Mouse (Mus musculus): ENCODE data around the gene Hdgfl2. TPM values are rescaled to one million over a fixed set of nuclear protein-coding genes. Genes with fewer than 3 reads are reported as not detected.

Gene Hdgfl2
- polyA plus RNA-seq, 1 experiment from 2014 or later, result 129 TPM

DNA sequence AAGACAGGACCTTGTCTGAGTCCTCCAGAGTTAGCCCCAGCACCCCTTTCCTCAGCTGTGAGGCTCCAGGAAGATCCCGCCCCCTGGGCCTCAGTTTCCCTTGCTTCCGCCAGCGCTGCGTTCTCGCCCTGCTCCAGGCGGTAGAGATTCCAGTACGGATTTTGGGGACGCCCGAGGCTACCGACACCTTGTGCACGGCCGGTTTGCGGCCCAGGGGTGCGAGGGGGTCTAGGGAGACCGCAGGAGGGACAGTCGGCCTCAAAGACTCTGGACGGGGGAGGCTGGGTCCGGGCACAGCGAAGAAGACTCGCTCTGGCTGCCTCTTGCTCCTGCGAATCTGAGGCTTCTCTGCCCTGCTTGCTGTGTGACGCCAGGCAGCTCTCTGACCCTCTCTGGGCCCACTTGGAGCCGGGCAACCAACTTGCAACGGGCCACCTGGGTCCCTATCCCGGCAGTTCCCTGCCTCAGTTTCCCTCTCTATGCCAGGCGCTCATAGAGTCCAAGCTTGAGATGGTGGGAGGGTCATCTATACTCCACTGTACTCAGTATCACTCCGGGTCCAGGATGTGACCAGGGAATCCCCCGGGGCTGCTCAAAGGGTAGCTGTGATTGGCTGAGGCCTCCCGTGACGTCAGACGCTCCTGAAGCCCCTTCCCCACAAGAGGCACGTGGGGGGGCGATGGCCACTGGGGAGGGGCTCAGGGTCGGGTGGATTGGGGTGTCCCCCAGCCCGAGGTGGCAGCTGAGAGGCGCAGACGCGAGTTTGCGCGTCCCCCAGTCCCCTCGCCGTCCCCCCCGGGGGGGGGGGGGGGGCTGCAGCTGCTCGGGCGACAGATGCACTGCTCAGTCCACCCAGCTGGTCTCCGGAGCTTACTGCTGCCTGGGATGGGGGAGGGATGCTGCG lies 62.5 kb downstream of the Hdgfl2 start:
- H3K4me2 ChIP-seq (replicated peaks; ENCODE audit: low read depth, low read length), result peak overlapping the region; percentile 63
- under 1% methylated on average over 44 of the region's 47 CpGs for WGBS
- ATAC-seq (ENCODE audit: low FRiP score, low TSS enrichment), result no peak

DNA sequence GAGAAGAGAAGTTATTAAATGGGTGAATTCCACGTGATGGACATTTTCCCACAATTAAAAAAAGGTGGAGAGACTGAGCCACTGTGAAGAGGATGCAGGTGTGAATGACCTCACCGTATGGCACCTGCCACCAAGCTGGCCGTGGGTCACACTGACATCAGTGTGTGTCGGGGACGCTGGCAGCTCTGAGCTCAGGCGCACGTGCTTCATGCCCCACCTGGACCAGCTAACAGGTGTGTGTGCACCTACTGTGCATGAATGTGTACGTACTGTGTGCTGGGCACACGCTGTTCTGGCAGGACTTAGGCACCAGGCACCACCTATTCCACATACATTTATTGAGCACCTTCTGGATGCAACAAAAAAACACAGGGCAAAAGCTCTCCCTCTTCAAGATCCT lies 65.1 kb downstream of the Hdgfl2 start:
- H3K36me3 ChIP-seq (ENCODE audit: insufficient read depth, low read length), result no peaks in the 10 kb centered on the region
- H3K27me3 ChIP-seq (ENCODE audit: insufficient read depth, low read length), result peaks cover 94% of the 10 kb centered on the region
- H3K9me3 ChIP-seq (ENCODE audit: low read length), result no peaks in the 10 kb centered on the region
- whole genome bisulfite sequencing, result 76% methylated on average over 9 of the region's 9 CpGs
- no peak overlapping the region for H3K9ac ChIP-seq (replicated peaks; ENCODE audit: low read length)
- no peak overlapping the region for H3K4me2 ChIP-seq (replicated peaks; ENCODE audit: low read depth, low read length)
- H3K27ac ChIP-seq (ENCODE audit: low read length), result no peak overlapping the region
- peaks cover 17% of the 10 kb centered on the region for H3K4me1 ChIP-seq (ENCODE audit: insufficient read depth, low read length)
- ATAC-seq (ENCODE audit: low FRiP score, low TSS enrichment), result no peak
- H3K4me3 ChIP-seq (ENCODE audit: low read length), result no peak overlapping the region

More for the DNA sequence above, 62.5 kb downstream of the Hdgfl2 start:
- H3K4me3 ChIP-seq (ENCODE audit: low read length), result peak overlapping the region; percentile 43
- no peaks in the 10 kb centered on the region for H3K9me3 ChIP-seq (ENCODE audit: low read length)
- peak overlapping the region; percentile 47 for H3K9ac ChIP-seq (replicated peaks; ENCODE audit: low read length)
- no peaks in the 10 kb centered on the region for H3K36me3 ChIP-seq (ENCODE audit: insufficient read depth, low read length)
- peaks cover 77% of the 10 kb centered on the region for H3K27me3 ChIP-seq (ENCODE audit: insufficient read depth, low read length)
- peaks cover 29% of the 10 kb centered on the region for H3K4me1 ChIP-seq (ENCODE audit: insufficient read depth, low read length)
- no peak overlapping the region for H3K27ac ChIP-seq (ENCODE audit: low read length)

DNA sequence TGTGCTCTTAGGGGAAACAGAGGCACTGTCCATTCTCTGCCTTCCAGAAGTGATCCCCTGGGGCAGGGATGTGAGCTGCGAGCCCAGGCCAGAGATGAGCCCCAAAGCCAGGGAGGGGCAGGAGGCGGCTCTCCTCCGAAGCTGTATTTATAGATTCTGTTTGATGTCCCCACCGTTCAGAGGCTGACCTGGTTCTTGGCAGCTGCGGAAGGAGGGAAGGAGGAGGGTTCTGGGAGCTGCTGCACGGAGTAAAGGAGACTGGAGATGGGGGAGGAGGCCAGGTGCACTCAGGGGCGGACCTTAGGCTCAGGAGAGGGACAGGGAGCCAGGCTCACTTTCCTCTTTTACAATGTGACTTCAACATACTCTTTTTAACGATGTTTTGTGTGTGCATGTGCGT lies 66.7 kb downstream of the Hdgfl2 start:
- no peak overlapping the region for H3K4me2 ChIP-seq (replicated peaks; ENCODE audit: low read depth, low read length)
- H3K4me1 ChIP-seq (ENCODE audit: insufficient read depth, low read length), result peaks cover 14% of the 10 kb centered on the region
- no peak overlapping the region for H3K27ac ChIP-seq (ENCODE audit: low read length)
- H3K36me3 ChIP-seq (ENCODE audit: insufficient read depth, low read length), result no peaks in the 10 kb centered on the region
- 18% methylated on average over 9 of the region's 9 CpGs for WGBS
- no peaks in the 10 kb centered on the region for H3K9me3 ChIP-seq (ENCODE audit: low read length)
- no peak overlapping the region for H3K4me3 ChIP-seq (ENCODE audit: low read length)
- ATAC-seq (ENCODE audit: low FRiP score, low TSS enrichment), result no peak
- peaks cover 95% of the 10 kb centered on the region for H3K27me3 ChIP-seq (ENCODE audit: insufficient read depth, low read length)
- H3K9ac ChIP-seq (replicated peaks; ENCODE audit: low read length), result no peak overlapping the region

DNA sequence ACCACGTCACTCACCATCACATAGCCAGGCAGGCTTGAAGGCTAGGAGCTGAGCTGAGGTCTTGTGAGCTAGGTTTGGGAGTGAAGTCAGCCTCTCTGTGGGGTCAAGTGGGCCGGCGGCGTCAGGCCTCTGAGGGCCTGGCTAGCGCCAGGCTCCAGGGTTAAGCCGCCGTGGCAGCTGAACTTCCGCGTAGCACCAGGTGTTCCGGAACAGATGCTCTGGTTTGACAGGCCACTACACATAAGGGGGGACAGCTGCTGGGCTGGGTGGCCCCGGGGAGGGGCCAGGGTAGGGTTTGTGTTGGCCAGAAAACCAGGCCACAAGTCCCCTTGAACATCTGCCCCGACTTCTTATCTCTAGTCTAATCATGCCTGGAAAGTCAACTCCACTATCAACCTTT lies 68.0 kb downstream of the Hdgfl2 start:
- 50% methylated on average over 12 of the region's 12 CpGs for WGBS
- Histone ChIP-seq H3K9ac (replicated peaks; ENCODE audit: low read length) (no peak overlapping the region), H3K4me1 (ENCODE audit: insufficient read depth, low read length) (peaks cover 2% of the 10 kb centered on the region), H3K27me3 (ENCODE audit: insufficient read depth, low read length) (peaks cover 87% of the 10 kb centered on the region), H3K4me3 (ENCODE audit: low read length) (no peak overlapping the region), H3K4me2 (replicated peaks; ENCODE audit: low read depth, low read length) (no peak overlapping the region), H3K9me3 (ENCODE audit: low read length) (no peaks in the 10 kb centered on the region), H3K27ac (ENCODE audit: low read length) (no peak overlapping the region), H3K36me3 (ENCODE audit: insufficient read depth, low read length) (no peaks in the 10 kb centered on the region)
- no peak for ATAC-seq (ENCODE audit: low FRiP score, low TSS enrichment)

DNA sequence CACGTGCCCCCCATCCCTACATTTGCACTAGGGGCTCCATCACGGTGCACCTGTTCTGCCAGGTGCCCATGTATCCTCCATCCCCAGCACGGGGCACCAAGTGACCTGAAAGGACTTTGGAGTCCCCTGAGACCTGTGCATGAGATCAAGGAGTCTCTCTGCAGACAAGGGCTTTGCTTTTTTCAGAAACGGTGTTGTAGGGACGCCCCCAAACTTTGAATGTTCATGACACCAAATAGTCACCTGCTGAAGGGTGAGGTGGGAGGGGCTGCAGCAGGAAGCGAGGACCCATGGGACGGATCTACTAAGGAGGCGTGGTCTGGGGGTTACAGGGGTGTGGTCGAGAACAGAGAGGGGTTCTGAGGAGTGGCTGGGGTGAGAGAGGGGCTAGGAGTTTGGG lies 68.8 kb downstream of the Hdgfl2 start:
- 0 out of 2 replicates have a peak, but pooled peaks have one; percentile 11 for ATAC-seq (ENCODE audit: low FRiP score, low TSS enrichment)
- peaks cover 88% of the 10 kb centered on the region for H3K27me3 ChIP-seq (ENCODE audit: insufficient read depth, low read length)
- H3K9me3 ChIP-seq (ENCODE audit: low read length), result no peaks in the 10 kb centered on the region
- WGBS, result 21% methylated on average over 9 of the region's 9 CpGs
- H3K9ac ChIP-seq (replicated peaks; ENCODE audit: low read length), result no peak overlapping the region
- H3K4me3 ChIP-seq (ENCODE audit: low read length), result peak overlapping the region; percentile 14
- H3K36me3 ChIP-seq (ENCODE audit: insufficient read depth, low read length), result no peaks in the 10 kb centered on the region
- no peaks in the 10 kb centered on the region for H3K4me1 ChIP-seq (ENCODE audit: insufficient read depth, low read length)
- H3K4me2 ChIP-seq (replicated peaks; ENCODE audit: low read depth, low read length), result peak overlapping the region; percentile 33
- no peak overlapping the region for H3K27ac ChIP-seq (ENCODE audit: low read length)

DNA sequence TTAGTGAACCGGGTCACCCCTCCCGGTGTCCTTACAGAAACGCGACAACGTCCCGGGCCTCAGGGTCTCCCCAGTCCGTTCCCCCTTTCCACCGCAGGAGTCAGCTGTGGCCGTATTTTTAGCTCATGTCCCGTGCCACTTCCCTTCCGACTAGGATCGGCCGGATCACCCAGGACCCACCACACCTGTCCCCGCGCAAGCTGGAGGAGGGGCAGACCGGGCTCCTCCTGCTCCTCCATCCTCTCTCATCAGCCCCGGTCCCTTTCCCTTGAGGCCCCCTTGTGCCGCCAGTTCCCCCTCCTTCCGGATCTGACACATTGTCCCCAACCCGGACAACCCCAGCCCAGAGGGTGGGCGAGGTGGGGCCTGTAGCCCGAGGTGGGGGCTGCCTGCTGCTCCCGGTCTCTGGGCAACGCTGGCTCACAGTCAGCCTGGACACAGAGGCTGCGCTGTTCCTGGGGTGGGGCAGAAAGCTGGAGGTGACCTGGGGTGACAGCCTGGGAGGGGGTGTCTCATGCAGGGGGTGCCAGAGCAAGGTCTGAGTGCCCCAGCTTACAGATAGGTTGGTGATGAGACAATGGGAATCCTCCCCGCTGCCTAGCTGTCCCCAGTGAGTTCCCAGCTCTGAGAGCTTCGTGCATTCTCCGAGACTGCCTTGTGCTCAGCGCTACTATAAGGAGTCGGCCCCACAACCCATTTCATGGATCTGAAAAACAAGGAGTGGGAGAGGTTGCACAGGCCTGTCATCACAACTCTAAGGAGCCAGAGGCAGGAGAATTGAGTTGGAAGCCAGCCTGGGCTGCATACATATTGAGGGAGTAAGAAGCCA lies 69.6 kb downstream of the Hdgfl2 start:
- Histone ChIP-seq H3K4me1 (ENCODE audit: insufficient read depth, low read length) (no peaks in the 10 kb centered on the region), H3K9me3 (ENCODE audit: low read length) (no peaks in the 10 kb centered on the region), H3K4me2 (replicated peaks; ENCODE audit: low read depth, low read length) (peak overlapping the region; percentile 33), H3K36me3 (ENCODE audit: insufficient read depth, low read length) (no peaks in the 10 kb centered on the region), H3K27me3 (ENCODE audit: insufficient read depth, low read length) (peaks cover 83% of the 10 kb centered on the region), H3K4me3 (ENCODE audit: low read length) (peak overlapping the region; percentile 14), H3K9ac (replicated peaks; ENCODE audit: low read length) (no peak overlapping the region), H3K27ac (ENCODE audit: low read length) (no peak overlapping the region)
- ATAC-seq (ENCODE audit: low FRiP score, low TSS enrichment), result peak; percentile 18; the same call in 1 of the 2 replicates
- 2% methylated on average over 30 of the region's 30 CpGs for WGBS

DNA sequence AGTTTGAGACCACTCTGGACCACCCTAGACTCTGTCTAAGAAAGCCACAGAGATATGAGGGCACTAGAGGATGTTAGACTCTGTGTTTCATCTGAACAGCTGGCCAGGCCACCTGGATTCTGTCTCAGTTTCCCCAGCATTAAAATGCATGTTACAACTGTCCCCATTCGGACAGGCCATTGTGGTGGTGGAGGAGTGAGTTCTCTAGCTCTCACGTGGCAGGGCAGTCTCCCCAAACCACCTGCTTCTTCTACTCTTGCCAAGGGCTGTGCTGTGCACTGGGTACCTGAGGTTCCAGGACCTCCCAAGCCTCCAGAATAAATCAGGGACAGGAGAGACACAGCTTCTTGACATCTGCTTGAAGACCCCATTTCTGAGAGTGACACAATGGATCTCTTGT lies 70.5 kb downstream of the Hdgfl2 start:
- H3K27me3 ChIP-seq (ENCODE audit: insufficient read depth, low read length), result peaks cover 74% of the 10 kb centered on the region
- no peaks in the 10 kb centered on the region for H3K4me1 ChIP-seq (ENCODE audit: insufficient read depth, low read length)
- H3K27ac ChIP-seq (ENCODE audit: low read length), result no peak overlapping the region
- no peak overlapping the region for H3K4me3 ChIP-seq (ENCODE audit: low read length)
- no peak overlapping the region for H3K4me2 ChIP-seq (replicated peaks; ENCODE audit: low read depth, low read length)
- 47% methylated on average over 2 of the region's 2 CpGs for WGBS
- no peaks in the 10 kb centered on the region for H3K9me3 ChIP-seq (ENCODE audit: low read length)
- no peak overlapping the region for H3K9ac ChIP-seq (replicated peaks; ENCODE audit: low read length)
- H3K36me3 ChIP-seq (ENCODE audit: insufficient read depth, low read length), result no peaks in the 10 kb centered on the region
- ATAC-seq (ENCODE audit: low FRiP score, low TSS enrichment), result no peak

Other genes starting within 250 kb of the Hdgfl2 start
- gene Zfp119a, start 200.7 kb upstream of the Hdgfl2 start, polyA plus RNA-seq (2015; fragmentation: Nextera tagmentation; extraction: Ambion mirVana), result 8.9 and 10.9 TPM in 2 replicates
- gene Zfp959, start 187.5 kb upstream of the Hdgfl2 start, polyA plus RNA-seq (2015; fragmentation: Nextera tagmentation; extraction: Ambion mirVana), result 17.6 and 19.1 TPM in 2 replicates
- 6.3 and 7.8 TPM in 2 replicates for gene Zfp119b, start 130.1 kb upstream of the Hdgfl2 start, polyA plus RNA-seq (2015; fragmentation: Nextera tagmentation; extraction: Ambion mirVana)
- 2.1 and 2.6 TPM in 2 replicates for gene Ebi3, start 127.0 kb upstream of the Hdgfl2 start, polyA plus RNA-seq (2015; fragmentation: Nextera tagmentation; extraction: Ambion mirVana)
- gene Yju2, start 120.5 kb upstream of the Hdgfl2 start, polyA plus RNA-seq (2015; fragmentation: Nextera tagmentation; extraction: Ambion mirVana), result 29.8 and 34.7 TPM in 2 replicates
- gene Shd, start 109.2 kb upstream of the Hdgfl2 start, polyA plus RNA-seq (2015; fragmentation: Nextera tagmentation; extraction: Ambion mirVana), result 41.6 and 46.0 TPM in 2 replicates
- gene Fsd1, start 93.1 kb upstream of the Hdgfl2 start, polyA plus RNA-seq (2015; fragmentation: Nextera tagmentation; extraction: Ambion mirVana), result 21.6 TPM in 2 replicates
- 21.0 and 21.4 TPM in 2 replicates for gene Stap2, start 74.0 kb upstream of the Hdgfl2 start, polyA plus RNA-seq (2015; fragmentation: Nextera tagmentation; extraction: Ambion mirVana)
- gene Mpnd, start 73.9 kb upstream of the Hdgfl2 start, polyA plus RNA-seq (2015; fragmentation: Nextera tagmentation; extraction: Ambion mirVana), result 109 and 112 TPM in 2 replicates
- gene Sh3gl1, start 43.0 kb upstream of the Hdgfl2 start, polyA plus RNA-seq (2015; fragmentation: Nextera tagmentation; extraction: Ambion mirVana), result 189 and 190 TPM in 2 replicates
- gene Chaf1a, start 39.2 kb upstream of the Hdgfl2 start, polyA plus RNA-seq (2015; fragmentation: Nextera tagmentation; extraction: Ambion mirVana), result 26.0 and 28.4 TPM in 2 replicates
- gene Ubxn6, start 4.6 kb upstream of the Hdgfl2 start, polyA plus RNA-seq (2015; fragmentation: Nextera tagmentation; extraction: Ambion mirVana), result 46.2 and 47.2 TPM in 2 replicates
- gene Plin4, start 30.2 kb downstream of the Hdgfl2 start, polyA plus RNA-seq (2015; fragmentation: Nextera tagmentation; extraction: Ambion mirVana), result 0.18 and 0.32 TPM in 2 replicates
- gene Plin5, start 38.0 kb downstream of the Hdgfl2 start, polyA plus RNA-seq (2015; fragmentation: Nextera tagmentation; extraction: Ambion mirVana), result 1.6 and 2.6 TPM in 2 replicates
- 0.62 and 0.69 TPM in 2 replicates for gene Lrg1, start 42.4 kb downstream of the Hdgfl2 start, polyA plus RNA-seq (2015; fragmentation: Nextera tagmentation; extraction: Ambion mirVana)
- gene Sema6b, start 60.7 kb downstream of the Hdgfl2 start, polyA plus RNA-seq (2015; fragmentation: Nextera tagmentation; extraction: Ambion mirVana), result 1.1 TPM in 2 replicates
- 12.2 and 13.2 TPM in 2 replicates for gene Tnfaip8l1, start 82.8 kb downstream of the Hdgfl2 start, polyA plus RNA-seq (2015; fragmentation: Nextera tagmentation; extraction: Ambion mirVana)
- 102 and 109 TPM in 2 replicates for gene Mydgf, start 104.3 kb downstream of the Hdgfl2 start, polyA plus RNA-seq (2015; fragmentation: Nextera tagmentation; extraction: Ambion mirVana)
- 45.0 and 46.2 TPM in 2 replicates for gene Dpp9, start 139.3 kb downstream of the Hdgfl2 start, polyA plus RNA-seq (2015; fragmentation: Nextera tagmentation; extraction: Ambion mirVana)
- 14.6 and 15.8 TPM in 2 replicates for gene Fem1a, start 177.2 kb downstream of the Hdgfl2 start, polyA plus RNA-seq (2015; fragmentation: Nextera tagmentation; extraction: Ambion mirVana)
- gene Ticam1, start 197.2 kb downstream of the Hdgfl2 start, polyA plus RNA-seq (2015; fragmentation: Nextera tagmentation; extraction: Ambion mirVana), result 7.3 and 10.3 TPM in 2 replicates
- gene Plin3, start 213.2 kb downstream of the Hdgfl2 start, polyA plus RNA-seq (2015; fragmentation: Nextera tagmentation; extraction: Ambion mirVana), result 87.5 and 106 TPM in 2 replicates
- gene Arrdc5, start 220.7 kb downstream of the Hdgfl2 start, polyA plus RNA-seq (2015; fragmentation: Nextera tagmentation; extraction: Ambion mirVana), result not detected in 2 replicates
- 170 and 179 TPM in 2 replicates for gene Uhrf1, start 223.7 kb downstream of the Hdgfl2 start, polyA plus RNA-seq (2015; fragmentation: Nextera tagmentation; extraction: Ambion mirVana)
- gene Kdm4b, start 246.4 kb downstream of the Hdgfl2 start, polyA plus RNA-seq (2015; fragmentation: Nextera tagmentation; extraction: Ambion mirVana), result 37.7 and 39.1 TPM in 2 replicates

All from kidney, embryonic 16.5 days (tissue).